Mouse (Mus musculus) stomach, embryonic 14.5 days (tissue): ENCODE results near the gene BC028528. TPM values are rescaled to one million over a fixed set of nuclear protein-coding genes. Genes with fewer than 3 reads are reported as not detected.
A peak's percentile ranks its signal among the peaks of the same experiment; 100 is the strongest.
"Not testable (repeated sequence)": the region's sequence is repeated elsewhere in the genome, so short reads cannot be mapped to it uniquely, and the experiment has no call there.

Source experiments
- ATAC-seq: fragments of 200-750 bp; cut with Nextera tagmentation; 2 replicates; pipeline ENCODE4 v1.8.0; 2017; ENCODE audit warnings: low read depth, moderate TSS enrichment; ENCODE audit not compliant: insufficient number of reproducible peaks, insufficient read depth, low FRiP score
- H3K27ac ChIP-seq: fragments of 300-500 bp; sonication (generic); 2 replicates; pipeline ENCODE4 v1.5.1; 2014; ENCODE audit warnings: mild to moderate bottlenecking, low read length, moderate library complexity, mixed read lengths
- H3K27me3 ChIP-seq: fragments of 300-500 bp; sonication (generic); 2 replicates; pipeline ENCODE4 v1.6.1; 2014; ENCODE audit warnings: low read length, control low read depth, mixed read lengths; ENCODE audit not compliant: control insufficient read depth, insufficient read depth
- H3K36me3 ChIP-seq: fragments of 300-500 bp; sonication (generic); 2 replicates; pipeline ENCODE4 v1.6.1; 2014; ENCODE audit warnings: mild to moderate bottlenecking, control low read depth, low read length, moderate library complexity, mixed read lengths; ENCODE audit not compliant: control insufficient read depth, insufficient read depth
- H3K4me1 ChIP-seq: fragments of 300-500 bp; sonication (generic); 2 replicates; pipeline ENCODE4 v1.6.1; 2014; ENCODE audit warnings: low read length, control low read depth, mixed read lengths; ENCODE audit not compliant: control insufficient read depth, insufficient read depth
- H3K4me2 ChIP-seq: fragments of 300-500 bp; sonication (generic); replicated peaks from 2 replicates; pipeline ENCODE4 v1.6.1; 2014; ENCODE audit warnings: low read depth, low read length, control low read depth
- H3K4me3 ChIP-seq: fragments of 300-500 bp; sonication (generic); 2 replicates; pipeline ENCODE4 v1.5.1; 2014; ENCODE audit warnings: low read depth, low read length, control low read depth
- H3K9ac ChIP-seq: fragments of 300-500 bp; sonication (generic); replicated peaks from 2 replicates; pipeline ENCODE4 v1.6.1; 2014; ENCODE audit warnings: low read depth, mild to moderate bottlenecking, control low read depth, low read length, moderate library complexity, mixed read lengths
- H3K9me3 ChIP-seq: fragments of 300-500 bp; sonication (generic); 2 replicates; pipeline ENCODE4 v1.6.1; 2016; ENCODE audit warnings: low read depth, low read length, control low read depth; ENCODE audit not compliant: control insufficient read depth
- WGBS: fragments of 180-500 bp; shearing (Covaris S2); extraction: QIAGEN DNeasy Blood & Tissue Kit; methylation state at CpG from one replicate; pipeline ENCODE4 v1.1.7; 2014; 5-methylcytosine and 5-hydroxymethylcytosine counted together
- polyA plus RNA-seq: library from polyadenylated mRNA; unstranded; fragments of >200 nt; fragmentation: Nextera tagmentation; extraction: Ambion mirVana; gene quantifications from 2 replicates; pipeline ENCODE4 v1.2.1, GENCODE M21; 2014

BC028528 gene
- polyA plus RNA-seq, 1 experiment from 2014 or later, result 28.0 TPM

- Histone ChIP-seq H3K36me3 (peaks cover 15% of the 10 kb centered on the region), H3K4me1 (0 out of 2 replicates have a peak, but pooled peaks cover 3% of the 10 kb centered on the region), H3K9ac (peak overlapping the region; percentile 96), H3K4me2 (peak overlapping the region; percentile 59), H3K27ac (peak overlapping the region; percentile 93; the same call in 1 of the 2 replicates), H3K9me3 (no peaks in the 10 kb centered on the region), H3K27me3 (no peaks in the 10 kb centered on the region), H3K4me3 (peak overlapping the region; percentile 74)
- no peak for ATAC-seq
- WGBS, result 1% methylated on average over 5 of the region's 5 CpGs
Measured at GRCm38 (mm10) chr3:95930471-95930789, 38.6 kb upstream of the BC028528 start.

DNA sequence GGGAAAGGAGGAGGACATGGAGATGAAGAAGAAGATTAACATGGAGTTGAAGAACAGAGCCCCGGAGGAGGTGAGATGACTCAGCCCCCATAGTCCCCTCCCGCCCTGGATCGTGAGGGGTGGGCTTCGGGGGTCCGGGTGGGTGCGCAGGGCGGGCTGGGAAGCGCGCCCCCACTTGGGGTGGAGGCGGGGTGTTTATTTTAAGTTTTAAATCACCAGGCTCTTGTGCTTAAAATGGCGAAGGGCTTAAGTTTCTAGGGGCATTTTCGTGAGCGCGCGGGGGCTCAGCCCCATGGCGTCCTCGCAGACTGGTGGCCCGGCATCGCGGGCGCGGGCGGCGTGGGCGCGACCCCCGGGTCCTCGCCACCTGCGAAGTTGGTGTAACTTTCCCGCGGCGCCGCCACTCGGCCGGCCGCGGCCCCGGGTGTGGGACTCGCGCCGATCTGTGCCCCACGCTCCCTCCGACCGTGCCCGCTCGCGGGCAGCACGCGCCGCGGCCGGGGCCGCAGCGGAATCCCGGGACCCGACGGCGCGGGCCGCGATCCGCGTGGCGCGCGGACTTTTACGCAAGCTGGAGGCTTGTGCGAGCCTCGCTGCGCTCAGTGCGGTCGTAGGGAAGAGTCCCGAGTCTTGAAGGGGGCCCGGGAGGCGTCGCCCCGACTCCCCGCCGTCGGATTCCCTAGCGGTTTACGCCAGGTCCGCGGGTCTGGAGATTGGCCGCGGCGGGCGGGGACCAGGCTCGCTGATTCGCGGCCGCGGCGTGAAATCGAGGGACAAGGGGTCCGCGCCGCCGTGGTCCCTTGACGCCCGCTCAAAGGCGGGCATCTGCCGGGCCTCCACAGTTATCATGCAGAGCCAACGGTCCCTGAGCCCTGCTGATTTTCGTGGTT, 38.0 kb upstream of the BC028528 start:
- Histone ChIP-seq H3K9ac (peak overlapping the region; percentile 96), H3K4me2 (peak overlapping the region; percentile 59), H3K9me3 (no peaks in the 10 kb centered on the region), H3K4me1 (0 out of 2 replicates have a peak, but pooled peaks cover 3% of the 10 kb centered on the region), H3K27me3 (no peaks in the 10 kb centered on the region), H3K27ac (peak overlapping the region; percentile 93), H3K4me3 (peak overlapping the region; percentile 74), H3K36me3 (peaks cover 11% of the 10 kb centered on the region)
- no peak for ATAC-seq
- under 1% methylated on average over 83 of the region's 105 CpGs for WGBS

- WGBS, result under 1% methylated on average over 49 of the region's 49 CpGs
- Histone ChIP-seq H3K4me3 (peak within 1 kb of the TSS; percentile 74), H3K4me2 (peak within 1 kb of the TSS; percentile 59), H3K9me3 (no peaks in the 10 kb centered on the region), H3K4me1 (0 out of 2 replicates have a peak, but pooled peaks cover 3% of the 10 kb centered on the region), H3K27ac (peak within 1 kb of the TSS; percentile 93), H3K27me3 (no peaks in the 10 kb centered on the region), H3K36me3 (peaks cover 1% of the 10 kb centered on the region; the same call in 1 of the 2 replicates), H3K9ac (peak within 1 kb of the TSS; percentile 96)
- ATAC-seq, result peak; percentile 100
Measured at GRCm38 (mm10) chr3:95928658-95929503, 37.1 kb upstream of the BC028528 start, which contains the start of gene Anp32e. Anp32e (plus strand) TSS chr3:95929246.

GRCm38 (mm10) chr3:95928261-95928657, 36.5 kb upstream of the BC028528 start:
- peak overlapping the region; percentile 74 for H3K4me3 ChIP-seq
- H3K27ac ChIP-seq, result peak overlapping the region; percentile 93
- ATAC-seq, result no peak
- no peaks in the 10 kb centered on the region for H3K36me3 ChIP-seq
- H3K9me3 ChIP-seq, result no peaks in the 10 kb centered on the region
- 0 out of 2 replicates have a peak, but pooled peaks cover 3% of the 10 kb centered on the region for H3K4me1 ChIP-seq
- H3K27me3 ChIP-seq, result no peaks in the 10 kb centered on the region
- H3K4me2 ChIP-seq, result peak overlapping the region; percentile 56
- WGBS, result 54% methylated on average over 6 of the region's 6 CpGs
- H3K9ac ChIP-seq, result peak overlapping the region; percentile 36; the same call in 1 of the 2 replicates

DNA sequence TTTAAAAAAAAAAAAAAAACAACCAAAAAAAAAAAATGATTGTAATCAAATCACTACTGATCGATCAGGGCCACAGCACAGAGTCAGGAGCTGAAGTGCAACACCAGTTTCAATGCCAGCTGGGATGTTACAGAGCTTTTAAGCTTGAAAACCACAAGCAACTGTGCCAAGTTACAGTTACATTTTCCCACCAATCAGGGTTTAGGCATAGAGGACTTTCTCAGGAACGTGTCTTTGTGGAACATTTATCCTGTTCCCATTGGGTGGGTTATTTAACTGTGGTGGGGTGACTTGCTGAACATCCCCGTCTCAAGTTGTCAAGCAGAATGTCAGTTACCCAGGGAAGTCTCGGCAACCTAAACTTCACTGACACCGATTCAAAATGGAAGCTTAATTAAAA, 33.3 kb upstream of the BC028528 start:
- no peak overlapping the region for H3K27ac ChIP-seq
- ATAC-seq, result no peak
- no peak overlapping the region for H3K9ac ChIP-seq
- 79% methylated on average over 5 of the region's 5 CpGs for WGBS
- H3K36me3 ChIP-seq, result no peaks in the 10 kb centered on the region
- no peaks in the 10 kb centered on the region for H3K9me3 ChIP-seq
- H3K4me3 ChIP-seq, result no peak overlapping the region
- no peaks in the 10 kb centered on the region for H3K4me1 ChIP-seq
- H3K4me2 ChIP-seq, result no peak overlapping the region
- H3K27me3 ChIP-seq, result no peaks in the 10 kb centered on the region

GRCm38 (mm10) chr3:95924185-95924584, 32.4 kb upstream of the BC028528 start:
- no peak for ATAC-seq

GRCm38 (mm10) chr3:95923429-95923828, 31.6 kb upstream of the BC028528 start:
- H3K4me2 ChIP-seq, H3K36me3 ChIP-seq, H3K4me3 ChIP-seq, H3K27ac ChIP-seq, H3K27me3 ChIP-seq, H3K9ac ChIP-seq, ATAC-seq, H3K9me3 ChIP-seq, H3K4me1 ChIP-seq: not testable (repeated sequence)
- WGBS, result 94% methylated on average over 7 of the region's 7 CpGs

More at GRCm38 (mm10) chr3:95924185-95924584, 32.4 kb upstream of the BC028528 start:
- Histone ChIP-seq H3K9me3 (no peaks in the 10 kb centered on the region), H3K27me3 (no peaks in the 10 kb centered on the region), H3K4me1 (no peaks in the 10 kb centered on the region), H3K4me2 (no peak overlapping the region), H3K36me3 (no peaks in the 10 kb centered on the region), H3K4me3 (no peak overlapping the region), H3K27ac (no peak overlapping the region), H3K9ac (no peak overlapping the region)
- WGBS, result 66% methylated on average over 4 of the region's 4 CpGs

GRCm38 (mm10) chr3:95920532-95920931, 28.7 kb upstream of the BC028528 start:
- H3K4me2 ChIP-seq, H3K27me3 ChIP-seq, H3K36me3 ChIP-seq, H3K9me3 ChIP-seq, H3K4me1 ChIP-seq, H3K9ac ChIP-seq, H3K4me3 ChIP-seq, H3K27ac ChIP-seq, ATAC-seq: not testable (repeated sequence)
- WGBS, result 53% methylated on average over 2 of the region's 2 CpGs
